ENCODE assay signal across 21 mouse cellular contexts in the genomic region with DNA sequence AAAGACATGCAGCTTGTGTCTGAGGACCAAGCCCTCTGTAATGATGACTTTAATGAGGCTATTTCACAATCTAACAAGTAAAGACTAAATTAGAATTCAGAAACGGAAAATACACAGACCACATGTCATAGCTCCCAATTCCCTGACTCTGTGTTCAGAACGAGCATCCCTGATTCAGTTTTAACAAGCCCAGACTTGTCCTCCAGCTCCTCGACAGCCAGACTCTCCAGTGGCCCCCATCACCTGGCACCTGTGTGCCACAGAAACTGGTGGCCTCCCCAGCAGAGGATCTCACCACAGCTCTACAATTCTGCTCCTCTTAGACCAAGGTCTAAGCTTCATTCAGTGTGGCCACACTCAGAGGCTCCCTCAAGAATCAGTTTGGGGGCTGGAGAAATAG.
"Had no signal": no experiment of that assay in that cellular context is flagged by ENCODE, and none has a peak within 500 bp of the region (broad histone marks: within the 10 kb centered on the region; RNA-seq: fewer than 3 reads in every experiment).

No protein-coding gene starts in this region.

- H3K9me3 ChIP-seq: lung, embryonic 15.5 days; neural tube, embryonic 13.5 days; neural tube, embryonic 15.5 days; stomach, embryonic 15.5 days had no signal

- H3K9ac ChIP-seq: lung, embryonic 15.5 days; midbrain, embryonic 12.5 days; neural tube, embryonic 13.5 days; neural tube, embryonic 15.5 days; stomach, embryonic 15.5 days had no signal

- H3K4me3 ChIP-seq: lung, embryonic 15.5 days; megakaryocyte, embryonic 14.5 days; midbrain, embryonic 10.5 days; midbrain, embryonic 12.5 days; myocyte; neural tube, embryonic 13.5 days; neural tube, embryonic 15.5 days; stomach, embryonic 15.5 days had no signal

- H3K27me3 ChIP-seq: lung, embryonic 15.5 days; midbrain, embryonic 12.5 days; neural tube, embryonic 13.5 days; neural tube, embryonic 15.5 days; stomach, embryonic 15.5 days had no signal

- H3K27ac ChIP-seq: lung, embryonic 15.5 days; macrophage; midbrain, embryonic 10.5 days; midbrain, embryonic 12.5 days; neural tube, embryonic 13.5 days; neural tube, embryonic 15.5 days; stomach, embryonic 15.5 days; stomach, postnatal 0 days had no signal

- H3K4me1 ChIP-seq: lung, embryonic 15.5 days; megakaryocyte, embryonic 14.5 days; midbrain, embryonic 10.5 days; midbrain, embryonic 12.5 days; stomach, embryonic 15.5 days had no signal

- DNase-seq: lung, adult 2 months; lung, postnatal 14 days; lung, postnatal 36 days; midbrain, embryonic 14.5 days; retina, postnatal 1 day; right cerebral cortex, adult 18-20 months; right cerebral cortex, postnatal 25 days; right cerebral cortex, postnatal 4 days; thymus, adult 2 months; thymus, postnatal 25 days; thymus, postnatal 4 days had no signal

- H3K36me3 ChIP-seq: midbrain, embryonic 10.5 days; midbrain, embryonic 12.5 days; neural tube, embryonic 13.5 days; neural tube, embryonic 15.5 days; stomach, embryonic 15.5 days had no signal
